Mouse (Mus musculus) right cerebral cortex, postnatal 14 days (tissue): ENCODE measurements around the gene Gabarapl2.
"Not testable (repeated sequence)": the region's sequence is repeated elsewhere in the genome, so short reads cannot be mapped to it uniquely, and the experiment has no call there.

Experiments
- DNase-seq: peaks from one replicate; pipeline ENCODE4 v3.0.0; 2022

Gene Gabarapl2

DNA sequence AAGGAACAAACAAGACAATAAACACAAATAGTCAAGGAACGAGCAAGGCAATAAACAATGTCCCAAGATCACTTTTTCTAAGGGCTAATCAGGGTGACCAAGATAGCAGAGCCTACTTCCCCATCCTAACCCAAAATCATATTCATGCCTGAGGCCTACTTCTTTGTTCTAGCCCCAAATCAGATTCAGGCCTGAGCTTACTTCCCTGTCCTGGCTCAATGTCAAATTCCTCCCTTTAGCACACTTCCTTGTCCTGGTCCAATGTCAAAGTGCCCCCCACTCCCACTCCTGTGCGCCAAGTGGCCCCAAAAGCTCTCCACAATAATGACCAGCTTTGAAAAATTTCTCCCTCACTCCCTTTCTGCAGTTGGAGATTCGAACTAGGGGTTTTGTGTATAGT, 3.3 kb upstream of the Gabarapl2 start:
- no peak for DNase-seq

DNA sequence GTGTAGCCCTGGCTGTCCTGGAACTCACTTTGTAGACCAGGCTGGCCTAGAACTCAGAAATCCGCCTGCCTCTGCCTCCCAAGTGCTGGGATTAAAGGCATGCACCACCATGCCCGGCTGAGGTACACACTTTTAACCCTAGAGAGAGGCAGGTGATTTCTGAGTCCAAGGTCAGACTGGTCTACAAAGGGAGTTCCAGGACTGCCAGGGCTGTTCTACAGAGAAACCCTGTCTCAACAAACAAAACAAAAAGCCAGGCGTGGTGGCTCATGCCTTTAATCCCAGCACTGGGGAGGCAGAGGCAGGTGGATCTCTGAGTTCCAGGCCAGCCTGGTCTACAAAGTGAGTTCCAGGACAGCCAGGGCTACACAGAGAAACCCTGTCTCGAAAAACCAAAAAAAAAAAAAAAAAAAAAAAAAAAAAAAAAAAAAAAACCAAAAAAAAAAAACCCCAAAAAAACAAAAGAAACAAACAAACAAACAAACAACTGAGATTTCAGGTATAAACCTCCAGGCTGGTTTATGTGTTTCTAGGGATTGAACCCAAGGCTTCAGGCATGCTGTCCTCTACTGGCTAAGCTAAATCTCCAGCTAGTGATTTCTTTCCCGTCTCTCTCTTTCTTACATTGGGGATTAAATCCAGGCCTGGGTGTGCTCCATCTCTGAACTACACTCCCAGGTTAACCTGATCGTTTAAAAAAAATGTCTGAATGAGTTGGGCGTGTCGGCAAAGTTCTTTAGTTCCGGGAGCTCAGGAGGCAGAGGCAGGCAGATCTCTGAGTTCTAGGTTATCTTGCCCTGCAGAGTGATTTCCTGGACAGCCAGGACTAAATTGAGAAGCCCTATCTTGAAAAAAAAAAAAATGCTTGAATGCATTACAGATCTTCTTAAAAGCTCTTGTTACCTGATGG, 2.2 kb upstream of the Gabarapl2 start:
- DNase-seq = not testable (repeated sequence)

DNA sequence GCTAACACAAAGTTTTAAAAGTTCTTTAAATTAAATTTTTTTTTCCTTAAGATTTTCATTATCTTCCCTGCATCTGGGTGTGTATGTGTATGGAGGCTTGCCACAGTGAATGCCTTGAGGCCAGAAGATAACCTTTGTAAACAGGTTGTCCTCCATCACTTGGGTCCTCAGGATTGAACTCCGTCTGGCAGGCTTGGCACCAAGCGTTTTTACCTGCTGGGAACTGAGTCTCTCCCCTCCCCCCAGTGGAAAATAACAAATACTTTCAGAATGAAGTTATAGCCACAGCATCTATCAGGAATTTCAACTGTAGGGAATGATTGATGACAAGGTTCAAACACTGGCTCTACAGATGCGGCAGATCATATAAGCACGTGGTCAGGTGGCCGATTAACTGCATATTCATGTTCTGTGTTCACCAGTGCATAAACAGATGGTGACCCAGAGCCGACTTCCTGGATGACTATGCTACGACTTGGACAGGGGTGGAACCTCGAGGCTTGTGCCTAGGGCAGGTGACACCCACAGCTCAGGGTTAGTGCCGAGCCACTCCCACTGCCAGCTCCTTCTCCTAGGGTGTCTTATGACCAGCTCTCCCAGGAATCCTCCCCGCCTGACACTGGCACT, 874 bp upstream of the Gabarapl2 start:
- DNase-seq = no peak

DNA sequence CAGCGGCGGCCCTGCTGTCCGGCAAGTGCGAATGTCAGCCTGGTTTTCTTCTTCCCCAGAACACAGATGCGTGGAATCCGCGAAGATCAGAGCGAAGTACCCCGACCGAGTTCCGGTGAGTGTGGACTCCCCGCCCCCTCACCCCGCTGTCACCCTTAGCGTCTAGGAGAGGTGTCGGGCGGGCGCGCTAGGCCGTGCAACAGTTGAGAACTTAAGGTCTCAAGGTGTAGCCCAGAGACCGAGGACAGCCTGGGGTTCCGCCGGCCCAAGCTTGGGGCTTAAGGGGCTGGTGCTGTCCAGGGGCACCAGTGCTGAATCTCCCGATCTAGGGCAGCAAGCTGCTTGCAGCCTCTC, 575 bp downstream of the Gabarapl2 start:
- DNase-seq = peak; percentile 32

DNA sequence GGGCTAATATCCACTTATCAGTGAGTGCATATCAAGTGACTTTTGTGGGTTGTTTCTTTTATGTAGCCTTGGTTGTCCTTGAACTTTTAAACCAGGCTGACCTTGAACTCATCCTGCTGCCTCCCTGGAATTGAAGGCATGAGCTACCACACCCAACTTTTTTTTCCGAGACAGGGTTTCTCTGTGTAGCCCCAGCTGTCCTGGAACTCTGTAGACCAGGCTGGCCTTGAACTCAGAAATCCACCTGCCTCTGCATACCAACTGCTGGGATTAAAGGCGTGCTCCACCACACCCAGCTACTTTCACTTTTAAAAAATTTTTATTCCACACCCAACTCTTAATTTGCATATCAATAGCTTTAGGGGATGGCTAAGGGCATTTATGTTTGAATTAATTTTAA, 3.0 kb downstream of the Gabarapl2 start:
- DNase-seq = no peak

DNA sequence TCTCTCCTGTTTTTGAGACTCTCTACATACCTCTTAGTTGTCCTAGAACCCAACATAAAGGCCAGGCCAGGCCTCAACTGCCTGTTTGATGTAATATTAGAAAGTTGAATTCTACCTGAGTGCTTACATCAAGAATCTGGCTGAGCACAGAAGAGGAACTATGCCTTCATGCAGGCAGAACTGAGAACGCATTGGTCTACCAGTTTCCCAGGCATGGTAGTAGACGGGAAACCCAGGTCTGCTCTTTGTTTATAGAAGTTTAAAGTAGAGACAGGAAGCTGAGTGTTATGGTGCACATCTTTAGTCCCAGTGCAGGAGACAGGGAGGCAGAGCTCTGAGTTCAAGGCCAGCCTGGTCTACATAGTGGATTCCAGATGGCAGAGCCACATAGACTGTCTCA, 6.6 kb downstream of the Gabarapl2 start:
- no peak for DNase-seq

DNA sequence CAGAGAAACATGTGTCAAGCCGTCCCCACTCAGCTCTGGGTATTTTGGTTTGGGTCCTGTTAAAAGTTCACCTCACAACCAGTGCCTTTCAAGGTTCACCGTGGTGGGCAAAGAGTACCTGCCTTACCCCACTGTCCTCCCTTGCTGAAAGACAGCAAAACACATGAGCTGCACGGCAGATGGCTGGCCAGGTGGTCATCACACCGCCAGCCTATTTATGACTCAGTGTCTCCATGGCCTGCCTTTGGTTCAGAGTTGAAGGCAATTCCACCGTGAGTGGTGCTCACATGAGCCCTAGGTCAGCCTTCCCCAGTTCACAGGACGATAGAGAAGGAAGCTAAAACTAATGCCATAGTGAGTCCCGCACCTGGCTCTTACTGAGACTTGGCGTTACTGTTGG, 7.5 kb downstream of the Gabarapl2 start:
- no peak for DNase-seq

DNA sequence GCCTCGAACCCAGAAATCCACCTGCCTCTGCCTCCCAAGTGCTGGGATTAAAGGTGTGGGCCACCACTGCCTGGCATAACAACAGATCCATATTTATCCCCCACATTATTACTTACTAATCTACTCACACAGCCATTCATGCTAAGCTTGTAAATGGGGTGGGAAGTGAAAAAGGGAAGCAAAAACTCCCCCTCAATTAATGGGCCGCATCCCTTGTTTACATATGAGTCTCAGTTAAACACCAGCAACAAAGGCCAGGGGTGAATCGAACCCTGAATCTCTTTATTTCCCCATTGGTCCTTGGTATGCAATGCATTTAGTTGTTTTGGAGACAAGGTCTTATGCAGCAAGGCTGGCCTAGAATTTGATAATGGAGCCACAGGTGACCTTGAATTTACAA, 10.3 kb downstream of the Gabarapl2 start:
- DNase-seq = no peak

DNA sequence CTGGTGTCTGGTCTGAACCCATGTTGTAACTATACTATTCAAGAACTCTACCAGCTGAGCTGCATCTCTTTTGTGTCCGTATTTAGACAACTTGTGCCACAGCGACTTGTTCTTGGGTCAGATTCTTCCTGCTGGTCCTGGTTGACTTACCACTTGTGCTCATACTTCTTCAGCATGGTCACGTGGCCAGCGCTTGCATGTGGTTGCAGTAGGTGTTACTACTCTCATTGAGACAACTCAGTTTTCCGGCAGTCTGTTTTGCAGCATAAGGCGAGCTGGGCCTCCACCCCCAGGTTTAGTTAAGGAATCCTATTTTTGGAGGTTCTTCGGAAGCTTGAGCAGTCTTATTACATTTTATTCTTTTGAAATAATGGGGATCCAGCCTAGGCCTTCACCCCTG, 10.8 kb downstream of the Gabarapl2 start:
- DNase-seq = peak; percentile 53

DNA sequence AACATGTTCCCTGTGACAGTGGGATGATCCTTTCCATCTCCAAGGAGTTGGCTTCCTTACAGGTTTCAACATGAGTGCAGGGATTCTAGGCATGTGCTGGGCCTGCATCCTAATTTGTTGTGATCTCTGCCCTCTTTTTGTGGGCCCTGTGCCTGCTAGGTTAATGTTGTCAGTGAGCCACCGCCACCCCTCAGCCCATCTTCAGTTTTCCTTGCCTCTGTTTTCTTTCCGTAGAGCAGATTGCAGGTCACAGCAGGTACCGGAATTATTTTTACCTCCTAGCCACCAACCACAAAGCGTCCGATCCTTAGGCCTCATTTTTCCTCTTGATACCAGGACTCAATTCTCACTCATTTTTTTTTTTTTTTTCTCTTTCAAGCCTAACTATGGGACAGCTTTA, 11.4 kb downstream of the Gabarapl2 start:
- no peak for DNase-seq

DNA sequence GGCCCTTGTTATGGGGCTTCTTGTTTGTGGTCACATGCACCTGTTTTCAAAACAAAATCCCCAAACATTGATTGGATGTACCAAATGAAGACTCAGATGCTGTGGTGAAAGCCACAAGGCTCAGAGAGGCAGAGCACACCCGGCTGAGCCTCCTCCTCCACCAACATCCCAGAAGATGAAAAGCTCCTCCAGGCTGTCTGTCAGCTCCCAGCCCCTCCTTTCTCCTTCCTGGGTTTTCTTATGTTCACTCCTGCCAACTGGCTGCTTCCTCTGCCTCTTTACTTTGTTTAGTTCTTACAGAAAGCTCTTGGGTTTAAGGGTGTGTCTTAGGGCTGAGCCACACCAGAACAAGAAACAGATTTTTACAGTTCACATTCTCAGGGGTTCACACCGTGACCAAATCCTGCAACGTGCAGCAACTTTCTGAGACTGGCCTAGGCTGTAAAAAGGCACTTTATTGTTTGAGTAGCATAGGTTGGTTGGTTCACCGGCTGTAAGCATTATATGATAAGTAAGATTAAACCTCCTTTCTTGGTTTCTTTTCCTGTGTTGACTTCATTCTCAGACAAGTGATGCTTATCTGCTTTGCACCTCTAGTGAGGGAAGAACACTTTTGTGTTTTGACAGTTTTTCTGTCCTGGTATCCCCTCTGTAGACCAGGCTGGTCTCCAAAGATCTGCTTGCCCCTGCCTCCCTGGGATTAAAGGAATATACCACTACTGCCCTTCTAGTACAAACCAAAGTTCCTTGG, 14.5 kb downstream of the Gabarapl2 start:
- DNase-seq = no peak

DNA sequence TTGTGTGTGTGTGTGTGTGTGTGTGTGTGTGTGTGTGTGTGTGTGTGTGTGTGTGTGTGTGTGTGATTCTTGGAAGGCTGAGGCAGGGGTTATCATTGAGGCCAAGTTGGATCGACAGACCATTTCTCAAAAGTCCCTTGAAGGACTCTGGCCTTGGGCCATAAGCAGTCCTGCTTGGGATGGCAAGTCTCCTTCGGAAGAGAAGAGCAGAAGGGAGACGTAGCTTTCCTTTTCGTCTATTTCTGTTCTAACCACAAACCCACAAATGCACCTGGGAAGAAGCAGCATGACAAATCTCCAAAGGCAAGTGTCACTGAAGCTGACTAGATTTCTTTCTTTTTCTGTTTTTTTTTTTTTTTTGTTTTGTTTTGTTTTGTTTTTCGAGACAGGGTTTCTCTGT, 15.4 kb downstream of the Gabarapl2 start:
- DNase-seq = no peak

DNA sequence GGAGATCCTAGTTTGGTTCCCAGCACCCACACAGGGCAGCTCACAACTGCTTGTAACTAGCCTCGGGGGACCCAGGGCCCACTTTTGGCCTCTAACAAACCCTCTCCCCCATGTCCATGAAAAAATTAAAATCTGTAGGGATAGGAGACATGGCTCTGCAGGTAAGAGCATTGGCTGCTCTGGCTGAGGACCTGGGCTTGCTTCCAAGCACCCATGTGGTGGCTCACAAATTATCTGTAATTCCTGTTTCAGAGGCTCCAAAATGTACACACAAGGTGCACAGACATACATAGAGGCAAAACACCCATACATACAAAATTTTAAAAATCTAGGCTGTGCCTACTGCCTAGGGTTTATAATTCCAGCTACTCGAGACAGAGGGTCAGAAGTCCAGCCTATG, 16.7 kb downstream of the Gabarapl2 start:
- DNase-seq = no peak

DNA sequence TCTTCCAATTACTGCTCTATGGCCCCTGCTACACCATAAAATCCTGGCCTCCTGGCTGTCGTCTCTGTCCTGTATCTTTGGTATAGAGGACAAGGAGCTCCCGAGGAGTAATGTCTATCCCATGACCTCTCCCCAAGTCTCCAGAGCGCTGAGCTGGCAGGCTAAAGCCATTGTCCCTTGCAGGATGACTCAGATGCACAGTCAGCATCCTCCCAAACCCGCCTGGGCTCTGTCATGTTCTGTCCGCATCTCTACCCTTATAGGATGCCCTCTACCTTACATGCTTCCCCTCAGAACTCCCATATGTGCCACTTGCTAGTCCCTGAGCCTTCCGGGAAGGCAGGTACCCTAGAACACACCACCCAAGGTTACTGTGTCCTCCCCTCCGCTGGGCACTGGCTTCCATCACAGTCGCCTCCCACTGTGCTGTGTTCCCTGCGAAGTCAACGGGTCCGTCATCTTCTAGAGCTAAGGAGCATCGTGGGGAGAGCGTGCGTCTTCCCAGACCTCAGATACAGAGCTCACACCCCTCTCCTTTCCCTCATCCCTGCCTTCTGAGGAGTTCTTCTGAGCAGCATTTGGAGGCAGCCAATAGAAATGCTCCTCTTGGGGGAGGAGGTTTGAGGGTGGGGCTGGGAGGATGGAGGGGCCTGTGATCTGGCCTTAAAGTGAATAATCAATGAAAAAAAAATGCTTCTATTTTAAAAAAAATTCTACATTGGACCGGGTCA, 20.3 kb downstream of the Gabarapl2 start:
- DNase-seq = no peak

DNA sequence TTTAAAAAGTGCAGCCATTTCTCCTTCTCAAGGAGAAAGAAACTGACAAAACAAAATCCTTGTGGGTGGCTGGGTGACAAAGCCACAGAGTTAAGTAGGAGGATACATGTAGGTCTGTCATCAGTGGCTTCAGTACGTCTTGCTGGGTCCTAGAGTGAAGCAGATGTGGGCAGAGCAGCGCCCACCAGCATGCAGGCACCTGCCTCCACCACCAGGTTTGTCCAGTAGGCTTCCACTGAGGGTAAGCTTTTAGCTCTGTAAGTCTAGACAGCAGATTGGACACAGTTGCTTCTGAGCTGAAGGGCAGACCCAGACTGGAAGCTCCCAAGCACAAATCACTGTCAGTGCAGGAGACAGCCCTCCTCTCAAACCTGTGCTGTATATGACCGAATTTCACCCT, 20.8 kb downstream of the Gabarapl2 start:
- DNase-seq = no peak

DNA sequence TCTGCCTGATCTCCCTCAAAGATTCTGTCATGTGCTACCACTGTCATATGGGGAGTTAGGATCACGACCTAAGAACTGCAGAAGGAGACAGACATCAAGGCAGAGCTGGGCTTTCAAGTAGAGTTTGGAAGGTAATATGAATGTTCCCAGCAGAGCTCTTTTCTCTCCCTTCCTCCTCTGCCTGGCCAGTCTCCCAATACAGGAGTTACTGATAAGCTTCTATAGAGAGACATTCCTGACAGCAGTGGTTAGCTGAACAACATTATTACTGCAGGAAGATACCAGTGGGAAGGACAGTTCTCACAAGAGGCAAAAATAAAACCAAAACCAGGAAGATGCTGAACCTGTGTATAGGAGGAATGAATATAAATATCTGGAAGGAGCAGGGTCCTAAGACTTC, 22.1 kb downstream of the Gabarapl2 start:
- DNase-seq = no peak

DNA sequence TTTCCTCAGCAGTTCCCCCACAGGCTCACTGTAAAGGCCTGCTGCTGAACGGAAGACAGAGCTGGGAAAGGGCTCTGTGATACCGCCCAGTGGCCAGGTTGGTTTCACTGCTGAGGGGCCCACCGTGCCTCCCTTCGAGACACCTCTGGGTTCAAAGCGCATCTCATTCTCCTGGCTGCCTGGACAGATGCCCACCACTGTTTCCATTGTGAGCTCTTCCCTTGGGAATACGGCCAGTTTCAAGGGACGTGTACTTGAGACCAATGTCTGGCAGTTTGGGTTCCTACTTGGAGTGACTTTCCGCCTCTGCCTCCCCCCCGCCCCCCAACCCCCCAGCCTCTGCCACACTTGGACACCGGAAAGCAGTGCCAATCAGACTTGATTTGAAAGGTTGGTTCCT, 22.6 kb downstream of the Gabarapl2 start:
- DNase-seq = no peak

DNA sequence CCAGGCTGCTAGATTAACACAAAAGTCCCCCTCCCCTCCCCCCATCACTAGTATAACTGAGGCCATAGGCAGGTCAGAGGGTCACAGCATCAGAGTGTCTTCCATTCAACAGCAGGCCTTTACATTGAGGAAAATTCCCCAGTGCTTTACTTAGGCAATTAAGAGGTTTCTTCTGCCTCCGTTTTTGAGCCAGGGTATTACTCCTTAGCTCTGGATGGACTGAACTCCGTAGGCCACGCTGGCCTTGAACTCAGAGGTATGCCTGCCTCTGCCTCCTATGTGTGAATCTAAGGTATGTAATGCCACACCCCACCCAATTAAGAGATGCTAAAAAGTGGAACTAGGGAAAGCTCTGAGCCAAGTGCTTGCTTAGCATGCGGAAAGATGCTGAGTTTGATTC, 23.0 kb downstream of the Gabarapl2 start:
- DNase-seq = no peak

DNA sequence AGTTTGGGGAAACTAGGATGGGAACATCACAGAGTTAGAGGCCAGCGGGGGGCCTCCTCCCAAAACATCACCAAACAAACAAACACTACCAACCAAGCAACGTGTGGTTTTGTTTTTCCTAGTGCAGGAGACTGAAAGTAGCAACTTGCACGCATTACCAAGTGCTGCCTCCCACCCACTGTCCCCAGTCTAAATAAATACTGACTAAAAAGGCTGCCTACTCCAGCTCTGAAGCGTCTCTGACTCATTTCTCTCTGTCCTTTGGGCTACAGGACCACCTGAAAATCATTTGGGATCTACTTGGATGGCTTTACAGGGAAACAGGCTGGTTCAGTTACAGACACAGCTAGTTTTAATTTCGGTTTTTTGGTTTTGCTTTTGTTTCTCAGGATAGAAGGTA, 23.8 kb downstream of the Gabarapl2 start:
- DNase-seq = no peak

DNA sequence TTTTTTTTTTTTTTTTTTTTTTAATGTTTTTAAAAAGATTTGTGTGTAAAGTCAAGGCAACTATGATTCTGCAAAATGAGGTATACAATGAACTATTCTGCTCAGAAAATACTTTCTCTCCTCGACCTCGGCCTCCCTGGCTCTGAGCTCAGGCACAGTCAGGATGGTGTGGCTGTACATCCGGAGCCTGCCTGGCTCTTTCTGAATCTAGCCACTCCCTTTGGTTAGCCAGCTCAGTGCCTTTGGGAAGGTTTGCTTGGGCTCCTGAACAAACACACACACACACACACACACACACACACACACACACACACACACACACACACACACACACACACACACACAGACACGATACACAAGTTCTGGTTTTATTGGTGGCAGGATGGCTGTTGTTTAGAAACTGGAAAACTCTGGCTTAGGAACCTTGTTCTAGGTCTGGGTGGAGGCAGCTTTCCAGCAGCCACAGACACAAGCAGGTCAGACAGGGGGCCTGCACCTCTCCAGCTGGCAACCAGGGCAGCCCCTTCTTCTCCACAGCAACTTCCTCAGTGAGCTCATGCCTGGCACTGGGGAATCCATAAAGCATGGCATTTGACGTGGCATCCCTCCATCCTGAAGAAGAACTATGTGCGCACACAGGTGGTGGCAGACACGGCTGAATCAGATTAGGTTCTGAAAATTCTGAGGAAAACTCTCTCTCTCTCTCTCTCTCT, 24.5 kb downstream of the Gabarapl2 start:
- DNase-seq = no peak

DNA sequence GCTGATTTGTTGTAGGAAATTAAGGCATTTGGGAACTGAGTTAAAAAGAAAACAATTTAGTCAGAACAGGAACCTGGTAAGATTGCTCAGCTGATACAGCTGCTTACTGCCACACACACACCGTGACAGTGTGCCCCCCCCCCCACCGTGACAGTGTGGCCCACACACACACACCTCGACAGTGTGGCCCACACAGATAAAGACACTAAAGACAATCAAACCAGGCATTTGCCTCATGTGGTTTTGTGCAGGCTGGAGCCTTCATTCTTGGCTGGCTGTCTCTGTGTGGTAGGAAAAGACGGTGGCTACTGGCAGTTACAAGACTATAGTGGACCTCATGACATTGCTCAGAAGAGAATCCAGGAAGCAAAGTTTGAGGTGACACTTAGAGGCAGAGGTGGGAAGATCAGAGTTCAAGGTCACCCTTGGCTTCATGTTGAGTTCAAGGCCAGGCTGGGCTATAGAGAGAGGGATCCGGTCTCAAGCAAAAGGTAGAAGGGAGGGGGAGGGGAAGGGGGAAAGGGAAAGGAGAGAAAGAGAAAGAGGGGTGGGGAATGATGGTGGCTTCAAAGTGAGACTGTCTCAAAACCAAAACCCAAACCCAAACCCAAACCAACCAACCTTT, 26.9 kb downstream of the Gabarapl2 start:
- no peak for DNase-seq

DNA sequence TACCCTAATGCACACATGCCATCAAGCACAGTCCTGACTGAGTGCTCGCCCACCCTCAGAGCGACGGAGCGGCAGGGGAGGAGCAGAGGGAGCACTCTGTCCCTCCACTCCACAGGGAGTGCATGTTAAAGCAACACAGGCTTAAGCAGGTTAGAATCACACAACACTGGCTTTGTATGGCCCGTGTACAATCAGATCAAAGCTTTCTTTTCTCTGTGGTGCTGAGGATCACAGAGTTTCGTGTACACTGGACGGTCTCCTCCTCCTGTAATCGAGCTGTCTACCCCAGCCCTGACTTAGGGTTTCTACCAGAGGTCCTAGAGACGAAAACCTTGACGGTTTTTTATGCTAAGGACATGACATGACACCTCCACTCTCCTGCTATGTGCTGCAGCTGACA, 28.0 kb downstream of the Gabarapl2 start:
- DNase-seq = no peak
